Mouse (Mus musculus): ENCODE results near the gene Vstm4. TPM values are rescaled to one million over a fixed set of nuclear protein-coding genes. Genes with fewer than 3 reads are reported as not detected.

Gene Vstm4
- total RNA-seq, 2 experiments from 2014 or later = 6.2 to 6.3 TPM

DNA sequence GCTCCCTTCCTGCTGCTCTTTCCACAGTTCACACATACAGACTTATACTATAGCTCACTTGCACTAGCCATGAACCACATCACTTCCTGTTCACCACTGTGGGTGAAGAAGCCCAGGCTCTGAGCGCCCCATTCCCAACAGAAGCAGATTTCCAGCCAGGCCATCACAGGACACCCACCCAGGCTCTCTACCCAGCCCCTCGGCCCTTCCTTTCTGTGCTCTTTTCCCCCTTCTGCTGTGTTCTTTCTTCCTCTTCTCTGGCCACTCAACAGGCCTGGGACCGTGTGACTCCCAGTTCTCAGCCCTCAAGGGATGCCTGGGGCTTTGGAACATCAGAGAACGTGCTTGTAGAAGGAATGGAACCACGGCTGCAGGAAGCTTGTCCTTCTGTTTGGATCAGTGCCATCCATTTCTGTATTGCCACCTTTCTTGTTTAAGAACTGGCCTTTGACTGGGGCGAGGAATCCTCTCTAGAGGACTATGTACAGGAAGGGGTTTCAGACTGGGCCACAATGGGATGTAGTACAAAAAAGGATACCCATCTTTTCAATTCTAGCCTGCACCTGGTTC is 2.5 kb downstream of the Vstm4 start:
- no peak for DNase-seq (ENCODE audit: low spot score in 2 of 2)

DNA sequence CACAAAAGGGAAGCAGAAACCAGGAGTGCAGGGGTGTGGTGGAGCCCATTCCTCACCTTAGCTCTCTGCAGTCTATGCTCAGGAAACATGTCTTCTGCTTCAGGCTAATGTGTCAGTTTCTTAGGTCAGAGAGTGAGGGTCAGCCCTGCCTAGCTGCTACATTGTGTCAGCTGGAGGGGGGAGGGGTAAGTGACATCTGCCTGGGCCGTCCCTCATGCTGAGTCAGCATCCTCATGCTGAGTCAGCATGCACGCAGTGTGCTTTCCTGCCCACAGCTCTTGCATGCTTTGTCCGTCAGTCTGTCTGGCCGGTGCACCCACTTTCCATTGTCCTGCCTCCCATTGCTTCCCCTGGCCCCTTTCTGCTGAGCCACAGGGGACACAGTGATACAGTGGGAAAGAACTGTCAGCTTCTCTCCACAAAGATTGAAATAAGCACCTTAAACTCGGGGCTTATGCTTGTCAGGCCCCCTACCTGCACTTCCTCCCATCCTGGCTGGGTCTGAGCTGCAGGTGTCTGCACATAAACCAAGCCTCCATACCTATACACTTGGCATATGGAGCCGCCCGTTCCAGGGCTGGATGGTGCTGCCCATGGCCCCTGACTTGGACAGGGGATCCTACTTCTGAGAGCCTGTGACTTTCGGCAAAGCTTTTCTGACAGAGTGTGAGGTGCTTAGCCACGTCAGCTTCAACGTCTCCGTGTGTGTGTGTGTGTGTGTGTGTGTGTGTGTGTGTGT is 3.4 kb downstream of the Vstm4 start:
- no peak for DNase-seq (ENCODE audit: low spot score in 2 of 2)

DNA sequence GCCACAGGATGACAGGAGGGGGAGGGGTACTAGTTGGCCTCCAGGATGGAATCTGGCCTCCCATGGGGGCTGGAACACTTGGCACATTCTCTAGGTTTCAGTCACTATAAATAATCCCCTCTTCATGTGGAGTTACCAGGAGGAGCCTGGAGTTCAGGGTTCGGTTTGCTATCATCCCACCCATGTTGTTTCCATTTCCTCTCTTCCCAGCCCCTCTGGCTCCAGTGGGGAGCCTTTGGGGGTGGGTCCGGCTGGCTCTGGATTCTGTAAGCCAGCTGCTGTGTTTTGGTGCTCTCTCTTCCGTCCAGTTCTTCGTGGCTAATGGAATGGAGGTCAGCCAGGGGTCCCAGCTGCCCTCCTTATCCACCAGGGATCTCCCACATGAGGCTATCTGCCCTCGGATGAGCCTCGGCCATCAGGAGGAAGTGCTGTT is 4.6 kb downstream of the Vstm4 start:
- DNase-seq (ENCODE audit: low spot score in 2 of 2) = no peak

DNA sequence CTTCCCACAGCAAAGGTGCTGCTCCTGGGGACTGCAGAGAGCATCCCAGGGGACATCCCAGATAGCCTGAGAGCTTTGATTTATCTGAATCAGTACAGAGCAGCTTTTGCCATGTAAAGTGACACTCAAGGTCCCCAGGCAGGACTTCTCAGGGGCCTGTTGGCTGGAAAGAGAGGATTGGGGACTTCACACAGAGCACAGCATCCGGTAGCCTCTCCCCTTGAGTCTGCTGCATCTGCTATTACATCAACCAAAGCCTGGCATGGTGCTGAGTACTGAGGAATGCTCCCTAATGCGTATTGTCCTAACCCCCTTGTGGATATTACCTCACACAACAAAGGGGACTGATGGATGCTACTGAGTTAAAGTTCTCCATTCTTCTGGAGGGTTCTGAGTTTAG is 5.1 kb downstream of the Vstm4 start:
- no peak for DNase-seq (ENCODE audit: low spot score in 2 of 2)

DNA sequence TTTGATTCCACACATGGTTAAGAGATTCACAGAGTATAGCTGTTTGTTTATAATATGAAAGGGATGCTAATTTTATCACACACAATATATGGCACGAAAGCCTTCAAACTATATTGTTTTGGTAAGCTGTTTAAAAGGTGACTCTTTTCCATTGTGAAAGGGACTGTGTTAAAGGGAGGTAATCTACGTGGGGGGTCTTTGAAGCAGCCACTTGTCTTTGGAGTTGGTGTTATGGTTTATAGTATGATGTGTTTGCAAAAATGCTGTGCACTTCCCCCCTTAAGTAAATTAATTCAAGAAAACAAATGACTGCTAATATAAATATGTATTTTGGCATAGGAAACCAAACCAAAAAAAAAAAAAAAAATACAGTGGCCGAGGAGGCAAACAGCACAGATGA is 8.8 kb downstream of the Vstm4 start:
- no peak for DNase-seq (ENCODE audit: low spot score in 2 of 2)

DNA sequence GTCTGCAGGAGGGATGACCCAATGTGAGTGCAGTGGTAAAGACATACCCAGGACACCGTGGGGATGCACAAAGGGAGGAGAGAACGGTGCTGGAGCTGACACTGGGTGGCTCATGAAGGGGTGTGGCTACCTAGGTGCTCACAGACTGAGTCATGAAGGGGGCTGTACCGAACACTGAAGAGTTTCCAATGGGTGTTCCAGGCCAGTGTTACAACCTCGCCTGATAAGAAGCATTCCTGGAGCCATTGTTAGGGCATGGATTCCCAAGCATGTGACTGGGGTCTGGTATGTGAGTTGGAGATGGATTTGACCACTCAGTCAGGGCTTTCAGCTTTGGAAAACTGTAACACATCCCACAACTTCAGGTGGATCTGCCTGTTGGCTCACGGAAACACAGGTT is 15.4 kb downstream of the Vstm4 start:
- DNase-seq (ENCODE audit: low spot score in 2 of 2) = no peak

DNA sequence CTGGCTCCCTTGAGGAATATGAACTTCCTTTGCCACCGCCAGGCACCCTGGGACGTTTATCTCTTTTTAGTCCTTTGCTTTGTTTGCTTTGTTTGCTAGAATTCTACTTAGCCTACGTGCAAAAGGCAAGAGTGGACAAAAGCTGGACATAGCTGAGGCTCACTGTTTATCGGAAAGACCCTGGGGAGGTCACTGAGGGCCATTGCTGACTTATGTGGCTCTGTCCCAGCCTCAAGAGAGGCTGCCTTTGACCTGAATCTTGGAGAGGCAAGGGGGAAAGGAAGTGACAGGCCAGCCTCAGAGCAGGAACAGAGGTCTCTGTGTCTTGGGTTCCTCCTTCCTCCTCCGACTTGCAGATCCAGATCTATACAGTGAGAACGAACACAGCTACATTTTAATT is 21.0 kb downstream of the Vstm4 start:
- no peak for DNase-seq (ENCODE audit: low spot score in 2 of 2)

DNA sequence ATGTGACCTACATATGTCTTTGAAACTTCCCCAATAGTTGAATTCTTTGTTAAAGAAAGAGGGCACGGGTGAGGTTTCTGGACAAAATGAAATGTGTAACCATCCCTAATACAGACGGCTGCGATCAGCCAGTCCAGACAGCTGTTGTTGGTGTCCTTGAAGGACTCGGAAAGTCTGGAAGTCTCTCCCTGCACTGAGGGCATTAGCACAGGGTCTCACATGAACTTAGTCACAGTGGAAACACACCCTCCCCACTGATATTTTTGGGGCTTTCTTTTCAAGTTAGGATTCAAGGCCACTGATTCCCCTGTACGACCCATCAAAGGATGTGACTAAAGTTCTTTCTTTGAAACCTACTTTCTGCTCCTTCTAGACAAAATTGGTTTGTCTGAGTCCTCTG is 23.8 kb downstream of the Vstm4 start:
- DNase-seq (ENCODE audit: low spot score in 2 of 2) = no peak

DNA sequence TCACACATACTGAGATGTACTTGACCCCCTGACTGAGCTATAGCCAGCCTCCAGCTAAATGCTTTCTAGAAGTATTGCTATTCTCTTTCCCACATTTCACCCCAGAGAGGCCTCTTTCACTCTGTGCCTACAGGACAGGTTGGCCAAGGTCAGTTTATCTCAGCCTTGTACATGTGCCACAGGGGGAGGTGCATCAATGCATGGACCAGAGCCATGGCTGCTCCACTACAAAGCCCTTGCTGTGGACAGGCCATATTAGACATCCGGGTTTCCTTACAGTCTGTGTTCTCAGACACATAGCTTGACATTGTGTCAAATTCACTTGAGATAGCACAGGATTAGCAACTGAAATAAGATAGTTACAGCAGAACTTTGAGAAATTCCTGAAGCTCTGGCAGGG is 25.1 kb downstream of the Vstm4 start:
- DNase-seq (ENCODE audit: low spot score in 2 of 2) = no peak

DNA sequence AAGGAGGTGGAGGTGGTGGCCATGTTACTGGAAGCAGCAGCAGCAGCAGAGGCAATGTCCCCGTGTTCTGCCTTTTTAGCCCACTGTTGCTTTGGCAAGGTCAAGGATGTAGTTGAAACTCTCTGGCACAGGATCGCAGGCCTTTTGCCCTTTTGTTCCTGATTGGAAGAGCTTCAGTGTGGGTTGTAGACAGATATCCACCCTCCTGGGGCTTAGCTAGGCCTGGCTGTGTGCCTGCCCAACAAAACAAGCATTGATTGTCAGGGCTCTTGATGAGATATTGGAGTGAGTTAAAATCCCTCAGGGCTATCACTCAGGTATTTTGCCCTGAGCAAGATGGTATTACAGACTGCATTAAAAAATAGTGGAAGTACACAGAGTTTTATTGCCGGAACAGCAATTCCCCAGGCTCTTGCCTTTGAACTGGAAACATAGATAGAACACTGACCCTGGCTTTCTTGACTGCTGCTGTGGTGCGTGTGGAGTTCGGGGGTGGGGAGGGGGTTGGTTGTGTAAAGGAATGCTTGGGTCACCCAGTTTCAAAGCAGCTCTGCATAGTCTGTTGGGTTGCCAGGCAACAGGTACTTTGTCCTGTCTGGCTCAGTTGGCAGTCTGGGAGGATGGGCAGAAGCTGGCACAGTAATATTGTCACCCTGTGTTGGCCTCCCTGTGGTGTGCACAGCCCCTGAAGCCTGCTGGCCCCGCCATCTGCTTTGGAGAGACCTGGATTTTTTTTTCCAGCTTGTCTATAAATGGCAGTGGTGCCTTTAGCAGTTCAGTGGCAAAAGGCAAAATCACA is 32.5 kb downstream of the Vstm4 start:
- DNase-seq (ENCODE audit: low spot score in 2 of 2) = peak; percentile 42 to 51

DNA sequence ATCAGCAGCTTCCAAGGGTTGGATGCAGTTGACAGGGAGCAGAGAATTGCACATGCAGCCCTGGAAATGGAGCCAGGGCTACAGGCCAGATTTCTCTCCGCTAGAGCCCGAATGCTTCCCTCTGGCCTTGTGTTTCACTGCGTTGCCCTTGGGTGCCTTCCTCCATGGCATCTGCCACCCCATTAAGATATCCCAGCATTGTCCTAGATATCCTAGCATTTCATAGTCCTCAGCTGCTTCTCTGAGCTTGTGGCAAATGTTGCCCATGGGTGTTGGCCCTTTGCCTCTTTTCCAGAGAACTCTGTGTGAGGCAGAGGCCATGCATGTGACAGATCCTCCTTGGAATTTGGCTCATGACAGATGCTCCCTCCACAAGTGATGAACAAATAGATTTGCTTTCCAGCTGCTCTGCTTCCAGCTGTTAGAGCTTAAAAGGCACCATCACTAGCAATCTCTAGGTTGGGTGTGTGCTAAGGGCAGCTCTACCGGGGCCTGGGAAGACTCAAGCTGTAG is 37.8 kb downstream of the Vstm4 start:
- DNase-seq (ENCODE audit: low spot score in 2 of 2) = peak; percentile 23 to 39

DNA sequence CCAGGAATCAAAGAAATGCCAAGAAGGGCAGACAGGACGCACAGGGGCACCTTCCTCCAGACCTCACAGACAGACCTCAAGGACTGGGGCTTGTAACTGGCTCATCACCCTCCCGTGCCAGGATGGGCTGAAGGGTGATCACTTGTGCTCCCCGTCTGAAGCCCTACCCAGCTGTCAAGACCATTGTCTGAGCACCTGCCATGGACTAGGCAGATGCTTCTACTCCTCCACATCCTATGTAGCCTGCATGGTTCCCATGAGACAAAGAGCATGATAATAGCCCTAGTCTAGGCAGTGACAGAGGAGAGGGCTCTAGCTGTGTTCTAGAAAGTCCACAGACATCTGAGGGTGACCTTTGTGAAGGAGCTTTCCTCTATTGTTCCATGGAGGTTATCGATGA is 38.3 kb downstream of the Vstm4 start:
- no peak for DNase-seq (ENCODE audit: low spot score in 2 of 2)

DNA sequence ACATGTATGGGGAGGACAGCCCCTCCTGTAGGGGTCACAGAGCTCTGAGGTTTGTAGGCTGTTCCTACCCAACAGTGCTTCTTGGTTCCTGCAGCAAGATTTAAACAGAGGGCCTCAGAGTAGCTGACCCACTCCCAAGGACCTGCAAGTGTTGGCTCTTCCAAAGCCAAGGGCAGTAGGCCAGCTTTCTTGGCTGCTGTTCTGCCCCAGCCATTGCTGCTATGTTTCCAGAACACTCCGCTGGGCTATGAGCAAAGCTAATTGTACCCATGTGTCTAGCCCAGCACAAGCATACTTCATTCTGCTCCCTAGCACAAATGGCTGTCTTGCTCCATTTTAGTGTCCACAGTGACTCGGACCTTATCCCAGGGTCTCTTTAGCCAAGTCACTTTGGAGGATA is 40.3 kb downstream of the Vstm4 start:
- peak; percentile 64 to 75 for DNase-seq (ENCODE audit: low spot score in 2 of 2)

DNA sequence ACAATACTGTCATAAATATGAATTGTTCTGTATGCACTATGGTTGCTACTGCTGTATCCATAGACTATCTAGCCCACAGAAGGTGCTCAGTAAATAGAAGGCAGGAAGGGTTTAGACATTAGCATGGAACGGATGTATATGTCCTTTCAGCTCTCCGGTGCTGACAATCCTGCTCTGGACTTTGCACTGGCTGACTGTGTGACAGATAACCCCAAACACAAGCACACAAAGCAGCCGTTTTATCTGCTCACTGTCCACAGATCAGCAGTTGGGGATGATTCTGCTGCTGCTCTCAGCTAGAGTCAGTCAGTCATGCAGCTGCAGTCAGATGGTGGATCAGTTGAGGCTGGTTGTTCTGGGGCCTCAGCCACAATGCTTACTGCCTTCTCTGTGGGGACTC is 46.6 kb downstream of the Vstm4 start:
- no peak for DNase-seq (ENCODE audit: low spot score in 2 of 2)

DNA sequence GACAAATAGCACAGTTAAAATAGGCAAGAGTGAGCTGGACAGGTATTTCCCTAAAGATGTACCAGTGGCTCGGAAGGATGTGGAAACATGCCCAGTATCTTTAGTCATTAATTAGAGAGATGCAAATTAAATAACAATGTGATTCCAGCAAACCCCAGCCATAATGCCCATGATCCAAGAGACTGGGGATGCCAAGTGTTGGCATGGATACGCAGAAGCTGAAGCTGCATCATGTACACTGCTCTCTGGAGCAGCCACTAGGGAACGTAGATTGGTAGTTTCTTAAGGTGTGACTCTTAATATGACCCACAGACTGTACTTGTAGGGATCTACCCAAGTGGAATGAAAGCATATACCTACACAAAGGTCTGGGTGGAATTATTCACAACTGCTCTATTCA is 50.0 kb downstream of the Vstm4 start:
- DNase-seq (ENCODE audit: low spot score in 2 of 2) = no peak

DNA sequence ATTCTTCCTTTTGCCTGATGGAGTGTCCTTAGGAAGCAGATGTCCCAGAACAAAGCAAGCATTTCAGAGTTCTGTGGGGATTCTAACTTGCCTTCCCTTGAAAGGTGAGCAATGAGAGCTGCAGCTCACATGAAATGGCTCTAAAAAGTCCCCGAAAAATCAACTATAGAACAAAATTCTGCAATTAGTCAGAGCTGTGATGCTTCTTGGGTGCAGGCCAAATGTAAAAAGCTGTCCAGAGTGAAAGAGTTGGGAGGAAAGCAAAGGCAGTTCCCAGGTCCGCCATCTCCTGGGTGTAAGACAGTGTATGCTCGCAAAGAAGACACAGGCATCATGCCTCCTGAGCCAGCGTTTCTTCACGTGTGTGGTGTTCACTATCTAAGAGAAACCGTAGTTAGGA is 52.6 kb downstream of the Vstm4 start:
- DNase-seq (ENCODE audit: low spot score in 2 of 2) = no peak

DNA sequence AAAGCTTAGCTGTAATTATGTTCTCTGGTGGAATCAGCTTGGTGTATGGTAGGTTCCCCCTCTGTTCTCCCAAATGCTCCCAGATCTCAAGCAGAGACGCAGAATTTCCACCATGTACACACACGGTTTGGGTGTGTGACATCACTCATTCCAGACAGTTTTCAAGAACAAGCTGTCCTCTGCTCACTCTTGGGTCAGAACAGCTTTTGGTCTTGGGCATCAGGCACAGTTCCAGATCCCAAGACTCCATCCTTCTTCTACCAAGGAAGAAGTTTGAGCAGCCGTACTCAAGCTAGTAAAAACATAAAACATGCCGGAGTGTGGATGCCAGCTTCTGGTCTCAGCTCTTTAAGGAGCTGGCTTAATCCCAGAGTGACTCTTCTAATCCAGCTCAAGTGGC is 54.6 kb downstream of the Vstm4 start:
- DNase-seq (ENCODE audit: low spot score in 2 of 2) = no peak

DNA sequence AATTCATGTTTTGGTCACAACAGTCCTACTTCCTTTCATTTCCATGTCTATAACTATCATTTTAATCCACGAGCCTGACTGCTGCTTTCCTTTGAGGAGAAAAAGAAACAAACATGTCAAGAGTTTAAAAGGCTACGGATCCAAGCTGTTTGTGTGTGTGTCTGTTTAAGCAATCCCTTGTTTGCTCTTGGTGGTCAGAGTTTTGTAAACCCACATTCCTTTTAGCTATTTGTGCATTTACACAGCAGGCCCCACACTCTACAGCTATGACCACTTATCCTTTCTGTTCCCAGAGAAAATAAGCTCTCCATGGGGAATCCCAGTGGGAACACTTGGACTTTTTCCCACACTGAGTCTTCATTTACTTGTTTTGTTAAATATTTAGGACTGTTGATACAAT is 58.8 kb downstream of the Vstm4 start:
- no peak for DNase-seq (ENCODE audit: low spot score in 2 of 2)

DNA sequence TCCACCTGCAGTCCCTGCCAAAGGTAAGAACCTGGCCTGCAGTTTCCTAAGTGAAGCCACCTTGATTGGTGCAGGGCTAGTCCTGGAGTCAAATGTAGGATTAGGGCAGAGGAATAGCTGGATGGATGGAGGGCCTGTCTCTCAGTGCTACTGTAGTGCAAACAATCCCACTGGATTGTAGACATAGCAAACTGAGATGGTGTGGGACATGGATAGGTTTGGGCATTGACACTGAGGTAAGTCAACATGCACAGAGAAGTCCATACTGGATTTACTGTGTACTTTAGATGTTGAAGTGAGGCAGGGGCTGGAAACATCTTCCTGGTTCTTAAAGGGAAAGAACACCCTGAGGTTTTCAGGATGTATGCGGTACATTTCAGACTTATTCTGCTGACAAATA is 61.4 kb downstream of the Vstm4 start:
- DNase-seq (ENCODE audit: low spot score in 2 of 2) = no peak

DNA sequence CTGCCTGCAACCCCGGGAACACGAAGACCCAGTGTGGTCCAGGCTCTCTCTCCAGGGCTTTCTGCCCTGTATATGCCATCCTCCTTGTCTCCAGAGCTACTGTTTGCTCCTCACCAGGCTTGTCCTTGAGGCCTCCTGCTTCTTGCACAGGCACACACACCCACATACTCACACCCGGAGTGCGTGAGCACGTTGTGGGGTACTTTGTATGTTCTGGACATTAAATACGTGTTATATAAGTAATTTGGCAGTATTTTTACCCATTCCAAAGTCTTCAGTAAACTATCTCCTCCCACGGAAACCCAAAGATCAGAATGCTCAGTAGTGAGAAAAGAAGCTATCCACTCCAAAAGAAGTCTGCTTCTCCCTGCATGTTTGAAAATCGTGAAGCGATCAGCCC is 67.3 kb downstream of the Vstm4 start:
- DNase-seq (ENCODE audit: low spot score in 2 of 2) = no peak

DNA sequence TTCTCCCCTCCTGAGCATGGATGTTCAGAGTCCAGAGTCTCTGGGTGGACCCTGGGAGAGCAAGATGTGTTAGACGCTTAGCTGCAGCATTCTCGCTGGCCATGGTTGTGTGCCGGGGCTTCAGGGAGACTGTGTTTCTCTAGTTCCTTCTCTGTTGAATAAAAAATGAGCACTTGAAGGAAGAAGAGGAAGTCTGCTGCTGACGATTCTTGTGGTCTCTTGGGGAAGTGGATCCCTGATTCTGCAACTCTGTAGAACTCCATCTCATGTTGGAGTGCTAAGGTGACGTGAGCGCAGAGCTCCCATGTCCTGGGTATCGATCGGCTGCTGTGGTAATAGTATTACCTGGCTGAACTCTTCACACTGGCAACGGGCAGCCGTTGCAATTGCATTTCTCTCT is 75.2 kb downstream of the Vstm4 start:
- no peak for DNase-seq (ENCODE audit: low spot score in 2 of 2)

DNA sequence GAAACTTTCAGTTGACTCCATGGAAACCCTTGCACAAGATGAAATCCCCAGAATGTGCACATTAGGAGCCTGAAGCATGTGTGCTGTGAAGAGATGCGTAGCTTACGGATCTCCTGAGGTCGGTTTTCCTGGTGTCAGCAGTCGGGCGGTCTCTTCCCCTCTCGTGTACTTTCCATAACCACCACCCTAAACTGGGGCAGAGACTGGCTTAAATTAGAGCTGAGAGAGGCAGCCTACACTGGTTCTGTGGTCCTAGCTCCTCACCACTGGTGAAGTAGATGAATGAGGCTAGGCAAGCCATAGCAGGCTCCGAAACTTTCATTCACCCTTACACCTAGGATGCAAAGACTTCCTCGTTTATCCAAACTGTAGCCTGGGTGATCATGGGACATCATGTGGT is 75.7 kb downstream of the Vstm4 start:
- no peak for DNase-seq (ENCODE audit: low spot score in 2 of 2)
